Mouse (Mus musculus) kidney, adult 10 weeks (tissue): ENCODE data around the gene Asic3. TPM values are rescaled to one million over a fixed set of nuclear protein-coding genes. Genes with fewer than 3 reads are reported as not detected.

Experiments used
- polyA plus RNA-seq: library from polyadenylated mRNA; stranded (reverse); fragments of 350-450 nt; fragmentation: Illumina TruSeq; extraction: RNeasy Lipid Tissue Mini Kit (QIAGEN cat#74804); gene quantifications from one replicate; pipeline ENCODE4 v1.2.3, GENCODE M21; 2014; ENCODE audit warnings: low read depth, low replicate concordance

Asic3 gene
- not detected for polyA plus RNA-seq

DNA sequence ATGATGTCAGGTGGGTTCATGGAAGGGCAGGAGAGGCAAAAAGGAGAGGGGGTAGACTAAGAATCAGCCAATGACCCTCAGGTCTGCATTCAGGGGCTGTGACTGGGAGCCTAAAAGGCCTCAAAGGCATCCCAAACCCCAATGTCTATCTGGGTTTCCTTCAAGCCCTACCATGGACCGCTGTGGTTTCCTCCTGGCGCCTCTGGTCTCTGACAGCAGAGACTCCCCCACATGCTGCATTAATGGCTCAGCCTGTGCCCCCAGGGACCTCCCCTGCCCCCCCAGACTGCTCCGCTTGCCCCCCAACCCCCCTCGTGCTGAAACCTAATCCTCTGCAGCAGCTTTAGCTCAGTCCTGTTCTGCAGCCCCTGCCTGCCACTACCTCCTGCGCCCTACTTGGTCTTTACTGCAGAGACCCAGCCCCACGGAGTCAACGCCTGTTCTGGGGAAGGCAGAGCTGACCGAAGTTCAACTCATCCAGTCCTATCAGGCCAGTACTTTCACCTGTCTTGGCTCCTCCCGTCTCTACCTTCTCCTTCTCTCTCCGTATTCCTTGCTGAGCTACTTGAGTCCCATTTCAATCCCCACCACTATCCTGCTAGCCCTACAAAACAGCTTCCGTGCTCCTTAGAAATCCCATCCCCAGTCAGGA, at the start of gene Asic3:
Asic3 (plus strand) TSS at position 351 of the 652 bp plus-strand sequence.

DNA sequence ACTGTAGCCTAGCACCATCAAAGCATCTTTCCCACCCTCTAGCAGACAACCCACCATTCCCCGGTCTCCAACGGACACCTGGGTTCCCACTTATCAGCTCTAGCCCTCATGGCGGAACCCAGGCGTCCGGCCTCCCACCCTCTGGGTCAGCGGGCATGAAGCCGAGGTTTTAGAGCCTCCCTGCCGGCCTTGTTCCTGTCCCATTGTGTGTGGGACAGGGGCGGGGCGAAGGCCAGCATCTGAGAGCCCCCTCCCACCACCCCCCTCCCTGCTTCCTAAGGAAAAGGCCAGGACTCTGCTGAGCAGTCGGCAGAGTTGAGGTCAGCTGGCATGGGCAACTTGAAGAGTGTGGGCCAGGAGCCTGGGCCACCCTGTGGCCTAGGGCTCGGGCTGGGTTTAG, 48.7 kb upstream of the Asic3 start, which contains the start of gene Nos3:
Nos3 (plus strand) TSS at position 303 of the 400 bp plus-strand sequence.

DNA sequence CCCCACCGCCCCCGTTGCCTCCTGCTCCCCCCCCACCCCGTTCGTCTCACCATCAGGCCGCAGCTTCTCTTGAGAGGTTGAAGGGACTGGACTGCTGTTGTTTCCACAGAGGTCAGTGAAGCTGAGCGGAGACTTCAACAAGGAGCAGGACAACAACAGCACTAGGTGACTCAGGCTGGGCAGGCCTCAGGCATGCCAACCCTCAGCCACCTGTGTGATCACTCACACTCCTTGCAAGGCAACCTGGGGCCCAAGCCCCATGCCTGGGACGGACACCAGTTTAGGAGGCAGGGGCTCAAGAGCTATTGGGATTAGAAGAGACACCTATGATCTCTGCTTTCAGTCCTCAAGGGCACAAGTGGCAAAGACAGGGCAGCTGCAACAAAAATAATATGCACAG, 21.3 kb upstream of the Asic3 start, which contains the start of gene Atg9b:
Atg9b (minus strand) TSS at position 280 of the 400 bp plus-strand sequence.

DNA sequence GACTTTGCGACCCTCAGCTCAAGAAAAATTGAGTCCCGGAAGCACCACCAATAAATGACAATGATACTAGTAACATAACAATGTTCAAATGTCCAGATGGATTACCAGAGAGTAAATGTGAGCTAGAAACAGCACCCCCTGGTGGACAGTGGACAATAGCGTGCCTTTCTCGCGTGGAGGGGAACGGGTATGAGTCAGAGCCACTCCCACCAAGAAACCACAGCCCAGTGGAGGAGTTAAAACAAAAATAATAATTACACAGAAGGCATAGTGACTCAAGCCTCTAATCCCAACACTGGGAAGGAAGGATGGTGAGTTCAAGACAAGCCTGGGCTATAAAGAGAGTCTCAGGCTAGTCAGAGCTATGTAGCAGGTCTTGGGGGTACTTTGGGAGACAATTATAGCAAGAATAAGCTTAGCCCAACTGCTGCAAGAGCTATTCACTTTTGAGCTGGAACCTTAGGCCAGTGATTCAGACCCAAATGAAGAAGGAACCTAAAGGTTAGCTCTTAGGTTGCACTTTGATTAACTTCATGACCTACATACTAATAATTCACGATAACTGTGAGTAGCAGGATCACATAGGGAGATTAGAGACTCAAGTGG, 19.7 kb upstream of the Asic3 start, which contains the start of gene Abcb8:
Abcb8 (plus strand) TSS at position 272 of the 606 bp plus-strand sequence.

DNA sequence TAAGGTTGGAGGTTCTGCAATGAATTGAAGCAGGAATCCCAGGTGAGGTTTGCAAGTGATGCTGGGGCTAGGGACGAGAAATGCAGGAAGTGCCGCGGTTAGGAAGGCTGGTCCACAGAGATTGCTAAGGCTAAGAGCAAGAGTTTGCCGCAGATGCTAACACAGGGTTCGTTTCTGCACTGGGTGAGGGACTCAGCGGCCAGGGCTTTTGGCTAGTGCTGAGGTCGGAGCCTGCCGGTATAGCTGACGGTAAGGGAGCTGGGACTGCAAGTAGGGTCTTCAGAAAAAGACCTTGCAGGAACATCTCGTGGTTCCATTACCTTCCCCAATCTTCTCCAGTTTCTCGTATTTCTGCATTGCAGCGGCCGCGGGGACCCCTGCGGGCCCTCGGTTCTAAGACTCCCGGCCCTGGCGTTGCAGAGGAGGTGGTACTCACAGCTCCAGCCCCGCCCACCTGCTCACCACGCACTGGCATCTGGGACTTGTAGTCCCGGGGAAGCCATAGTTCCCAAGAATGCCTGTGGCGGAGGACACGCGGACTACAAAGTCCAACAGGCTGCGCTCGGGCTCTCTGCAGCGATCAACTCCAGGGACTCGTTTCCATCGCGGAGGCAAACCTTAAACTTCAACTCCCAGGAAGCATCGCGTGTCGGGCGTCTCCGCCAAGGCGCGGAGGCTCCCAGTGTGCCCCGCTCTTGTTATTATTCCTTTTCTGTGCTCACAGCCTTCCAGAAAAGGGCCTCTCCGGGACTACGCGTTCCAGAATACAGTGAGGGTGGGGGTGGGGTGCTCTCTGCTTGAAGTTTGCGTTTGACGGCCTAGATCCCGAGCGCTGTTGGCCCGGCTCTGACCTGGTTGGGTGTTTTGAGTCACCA, 10.2 kb downstream of the Asic3 start, which contains the start of the genes Cdk5 and Slc4a2:
Cdk5 (minus strand) TSS at position 402 of the 875 bp plus-strand sequence.
Slc4a2 (plus strand) TSS at position 709 of the 875 bp plus-strand sequence.

DNA sequence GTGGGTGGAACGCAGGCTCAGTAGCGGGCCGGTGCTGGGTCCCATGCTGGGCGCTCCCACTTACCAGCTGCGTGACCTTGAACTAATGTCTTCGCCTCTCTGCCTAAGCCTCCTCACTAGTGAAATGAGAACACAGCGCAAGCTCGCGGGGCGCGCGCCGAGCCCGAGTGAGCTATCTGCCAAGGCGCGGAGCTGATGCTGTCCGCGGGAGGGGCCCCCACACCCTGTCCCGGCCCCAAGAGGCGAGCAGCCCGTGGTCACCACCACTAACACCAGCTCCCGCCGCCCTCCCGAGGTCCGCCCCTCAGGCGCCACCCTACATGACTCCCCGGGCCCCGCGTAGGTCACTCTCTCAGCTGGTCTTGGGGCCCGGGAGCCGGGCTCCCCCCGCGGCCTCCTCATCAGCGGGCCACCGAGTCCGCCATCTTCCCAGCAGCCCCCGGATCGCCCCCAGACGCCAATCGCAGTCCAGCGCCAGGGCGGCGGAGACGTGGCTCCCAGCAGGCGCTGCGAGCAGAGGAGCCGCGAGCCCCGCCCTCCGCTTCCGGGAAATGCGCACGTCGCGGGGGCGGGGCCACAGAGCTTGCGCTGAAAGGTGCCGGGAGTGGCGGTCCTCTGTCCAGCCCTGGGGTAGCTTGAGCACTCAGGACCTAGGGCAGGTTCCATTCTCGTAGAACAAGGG, 31.7 kb downstream of the Asic3 start, which contains the start of gene Fastk:
Fastk (minus strand) TSS at position 542 of the 682 bp plus-strand sequence.

DNA sequence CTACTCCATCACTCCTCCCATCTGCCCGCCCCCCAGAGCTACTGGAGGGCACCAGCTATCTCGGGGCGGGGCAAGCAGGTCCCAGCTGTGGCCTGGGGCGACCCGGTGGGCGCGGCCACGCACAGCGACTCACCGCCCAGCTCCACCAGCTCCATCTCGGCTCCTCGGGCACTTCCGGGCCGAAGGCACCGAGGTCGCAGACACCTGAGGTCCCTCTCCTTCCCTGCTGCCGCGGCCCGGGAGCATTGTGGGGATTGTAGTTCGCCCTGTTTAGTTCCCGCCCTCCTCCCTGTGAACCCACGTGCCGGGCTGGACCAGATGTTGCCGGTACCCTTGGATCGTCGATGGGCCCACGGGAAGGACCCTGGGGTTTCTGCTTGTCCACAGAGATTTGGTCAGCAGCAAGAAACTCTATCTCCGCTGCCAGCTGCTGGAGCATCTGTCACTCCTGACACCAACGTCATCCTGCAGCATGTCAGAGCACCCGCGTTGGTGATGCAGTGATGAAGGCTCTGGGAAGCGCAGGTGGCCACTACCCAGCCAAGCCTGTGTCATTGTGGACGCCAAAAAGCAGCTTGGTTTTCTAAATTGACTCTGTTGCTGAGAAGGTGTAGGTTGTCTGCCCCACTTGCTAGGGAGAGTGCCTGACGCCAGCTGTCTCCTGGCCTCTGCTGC, 34.6 kb downstream of the Asic3 start, which contains the start of gene Tmub1:
Tmub1 (minus strand) TSS at position 231 of the 675 bp plus-strand sequence.

DNA sequence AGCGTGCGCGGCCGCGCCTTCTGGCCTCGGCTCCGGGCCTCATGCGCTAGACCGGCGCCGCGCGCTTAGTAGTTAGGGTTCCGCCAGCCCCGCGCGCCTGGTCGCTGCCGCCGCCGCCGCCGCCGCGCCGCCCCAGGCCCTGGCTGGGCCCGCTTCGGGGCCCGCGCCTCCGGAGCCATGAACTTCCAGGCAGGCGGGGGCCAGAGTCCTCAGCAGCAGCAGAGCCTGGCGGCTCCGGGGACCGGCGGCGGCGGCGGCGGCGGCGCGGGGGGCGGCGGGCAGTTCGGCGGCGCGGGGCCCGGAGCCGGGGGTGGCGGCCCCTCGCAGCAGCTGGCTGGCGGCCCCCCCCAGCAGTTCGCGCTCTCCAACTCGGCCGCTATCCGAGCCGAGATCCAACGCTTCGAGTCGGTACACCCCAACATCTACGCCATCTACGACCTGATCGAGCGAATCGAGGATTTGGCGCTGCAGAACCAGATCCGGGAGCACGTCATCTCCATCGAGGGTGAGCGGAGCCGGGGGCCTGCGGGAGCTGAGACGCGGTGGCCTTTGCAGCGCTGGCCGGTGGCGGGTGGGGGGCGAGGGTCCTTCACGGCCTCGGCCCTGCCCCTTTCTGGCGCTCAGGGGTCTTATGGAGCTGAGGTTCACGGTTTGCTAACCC, 39.0 kb downstream of the Asic3 start, which contains the start of gene Agap3:
Agap3 (plus strand) TSS at position 148 of the 661 bp plus-strand sequence.

Other genes with a start within 250 kb of the Asic3 start
- 3.9 TPM for gene Nupl2, start 248.4 kb upstream of the Asic3 start, polyA plus RNA-seq
- gene Kcnh2, start 61.8 kb upstream of the Asic3 start, polyA plus RNA-seq = not detected
- gene Nos3, start 48.6 kb upstream of the Asic3 start, polyA plus RNA-seq = 0.20 TPM
- gene Atg9b, start 21.2 kb upstream of the Asic3 start, polyA plus RNA-seq = not detected
- gene Abcb8, start 19.7 kb upstream of the Asic3 start, polyA plus RNA-seq = 2.7 TPM
- gene Cdk5, start 10.1 kb downstream of the Asic3 start, polyA plus RNA-seq = 13.7 TPM
- gene Slc4a2, start 10.4 kb downstream of the Asic3 start, polyA plus RNA-seq = 4.1 TPM
- 3.7 TPM for gene Fastk, start 31.9 kb downstream of the Asic3 start, polyA plus RNA-seq
- gene Tmub1, start 34.5 kb downstream of the Asic3 start, polyA plus RNA-seq = 0.93 TPM
- 1.3 TPM for gene Agap3, start 38.8 kb downstream of the Asic3 start, polyA plus RNA-seq
- gene Gbx1, start 113.8 kb downstream of the Asic3 start, polyA plus RNA-seq = not detected
- gene Asb10, start 127.6 kb downstream of the Asic3 start, polyA plus RNA-seq = not detected
- gene 4931409K22Rik, start 143.4 kb downstream of the Asic3 start, polyA plus RNA-seq = not detected
- 11.4 TPM for gene Abcf2, start 164.1 kb downstream of the Asic3 start, polyA plus RNA-seq
- 0.73 TPM for gene Chpf2, start 173.3 kb downstream of the Asic3 start, polyA plus RNA-seq
- gene Smarcd3, start 211.0 kb downstream of the Asic3 start, polyA plus RNA-seq = 1.7 TPM